Mouse (Mus musculus): ENCODE measurements at regions not wholly inside any gene's neighbourhood (a gene's known extent, or its start where the extent isn't known, plus 50 kb on each side); places are given as distances from the start of the nearest gene placed in this dataset.

DNA sequence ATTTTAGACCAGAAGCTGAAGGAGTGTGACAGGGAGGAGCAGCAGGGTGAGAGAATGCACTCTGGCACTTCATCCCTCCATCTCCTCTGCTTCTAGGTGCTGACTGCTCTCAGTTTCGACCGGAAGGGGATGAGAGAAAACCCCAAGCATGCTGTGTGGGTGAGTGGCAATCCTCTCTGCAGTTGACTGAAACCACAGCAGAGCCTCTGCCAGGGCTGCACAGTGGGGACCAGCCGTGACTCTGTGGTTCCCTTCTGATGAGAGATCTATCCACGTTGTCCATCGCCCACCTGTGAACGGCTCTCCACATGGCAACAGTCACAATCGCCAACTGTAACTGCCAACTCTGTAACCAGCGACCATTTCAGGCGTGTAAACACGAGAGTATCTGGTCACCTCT, 64.6 kb upstream of the Ptpn13 start:
- TF ChIP-seq CTCF (IDR thresholded peaks at IDR 0.05; ENCODE audit: extremely low read depth, insufficient read length, insufficient replicate concordance, low read depth, low read length): no peak
- TF ChIP-seq POLR2A (IDR thresholded peaks at IDR 0.05; ENCODE audit: low read depth, low read length): no peak

Measured in small intestine, adult 2 months (tissue).